Mouse (Mus musculus) cerebellum, postnatal 25 days (tissue): ENCODE measurements around the gene Ak9.

Experiments
- DNase-seq, 2 experiments: peaks; one replicate each; pipeline ENCODE4 v3.0.0; 2021; ENCODE audit warnings: mixed read lengths in 2 of 2

The Ak9 gene

GRCm38 (mm10) chr10:41451656-41452055, 147.9 kb downstream of the Ak9 start:
- no peak for DNase-seq

GRCm38 (mm10) chr10:41452791-41453190, 149.0 kb downstream of the Ak9 start:
- no peak for DNase-seq

GRCm38 (mm10) chr10:41459990-41460389, 156.2 kb downstream of the Ak9 start:
- DNase-seq = peak in 1 of 2 experiments; percentile 32

- peak in 1 of 2 experiments; percentile 16 for DNase-seq
These were observed 156.7 kb downstream of the Ak9 start for GRCm38 (mm10) chr10:41460501-41460900.

GRCm38 (mm10) chr10:41461057-41461722, 157.4 kb downstream of the Ak9 start:
- DNase-seq = no peak

GRCm38 (mm10) chr10:41464401-41464955, 160.7 kb downstream of the Ak9 start:
- peak in 1 of 2 experiments; percentile 11 for DNase-seq

- no peak for DNase-seq
These were observed 163.5 kb downstream of the Ak9 start for GRCm38 (mm10) chr10:41467325-41467724.

- DNase-seq = no peak
These were observed 166.9 kb downstream of the Ak9 start for GRCm38 (mm10) chr10:41470693-41471092.

- no peak for DNase-seq
These were observed 168.8 kb downstream of the Ak9 start for GRCm38 (mm10) chr10:41472534-41472933.

- DNase-seq = no peak
These were observed 169.2 kb downstream of the Ak9 start for GRCm38 (mm10) chr10:41472962-41473481.

GRCm38 (mm10) chr10:41473782-41474468, 170.1 kb downstream of the Ak9 start:
- DNase-seq = no peak

GRCm38 (mm10) chr10:41474981-41475391, 171.2 kb downstream of the Ak9 start:
- DNase-seq = no peak

- peak in 1 of 2 experiments; percentile 40 for DNase-seq
These were observed 172.6 kb downstream of the Ak9 start, which contains the start of gene Mical1 for GRCm38 (mm10) chr10:41476171-41477017. Mical1 (plus strand) TSS chr10:41476314.

GRCm38 (mm10) chr10:41477018-41477277, 173.2 kb downstream of the Ak9 start:
- DNase-seq = no peak

GRCm38 (mm10) chr10:41477278-41478181, 173.8 kb downstream of the Ak9 start:
- peak in 1 of 2 experiments; percentile 28 for DNase-seq

GRCm38 (mm10) chr10:41479961-41480360, 176.2 kb downstream of the Ak9 start:
- no peak for DNase-seq

GRCm38 (mm10) chr10:41480938-41481880, 177.4 kb downstream of the Ak9 start:
- peak in 1 of 2 experiments; percentile 21 for DNase-seq

- DNase-seq = peak in 1 of 2 experiments; percentile 49
These were observed 178.7 kb downstream of the Ak9 start for GRCm38 (mm10) chr10:41482446-41482845.
